Mouse (Mus musculus) CH12.LX (cell line): Measurements from ENCODE around the gene Hoxd12. TPM values are rescaled to one million over a fixed set of nuclear protein-coding genes. Genes with fewer than 3 reads are reported as not detected.
A peak's percentile ranks its signal among the peaks of the same experiment; 100 is the strongest.

ENCODE experiments used
- DNase-seq: peaks from one replicate; pipeline ENCODE4 v3.0.0-alpha.2; 2013; ENCODE audit errors: extremely low read depth
- H3K27ac ChIP-seq: 2 replicates; pipeline ENCODE4 v1.5.1; 2012; ENCODE audit warnings: low read depth, mild to moderate bottlenecking, control low read depth, moderate library complexity; ENCODE audit not compliant: insufficient read depth
- H3K27me3 ChIP-seq: replicated peaks from 2 replicates; pipeline ENCODE3; 2012; ENCODE audit warnings: inconsistent platforms
- H3K36me3 ChIP-seq, 2 experiments: replicated peaks in 1 of 2; 2 replicates each; pipeline versions ENCODE3 to v1.6.1; 2012; ENCODE audit warnings: inconsistent platforms in 1 of 2, low read length in 1 of 2, mild to moderate bottlenecking in 1 of 2, mixed read lengths in 1 of 2, moderate library complexity in 1 of 2; ENCODE audit not compliant: control insufficient read depth in 1 of 2, insufficient read depth in 1 of 2
- H3K4me1 ChIP-seq, 2 experiments: 2 replicates each; pipeline ENCODE4 v1.6.1; 2012; ENCODE audit warnings: inconsistent platforms in 1 of 2, moderate library complexity in 1 of 2; ENCODE audit not compliant: insufficient read depth in 2 of 2, control insufficient read depth in 1 of 2
- H3K4me2 ChIP-seq: 2 replicates; pipeline ENCODE4 v1.6.1; 2012; ENCODE audit warnings: low read depth, mild to moderate bottlenecking, control low read depth; ENCODE audit not compliant: poor library complexity, insufficient read depth, severe bottlenecking
- H3K4me3 ChIP-seq, 3 experiments: fragments of 150-350 bp in 1 of 3; sonication (generic) in 1 of 3; replicated peaks in 1 of 3; 2 replicates each; pipeline versions ENCODE3 to v1.5.1; 2011 to 2012; ENCODE audit warnings: low read depth in 2 of 3, low read length in 2 of 3, mild to moderate bottlenecking in 2 of 3, moderate library complexity in 2 of 3, control low read depth in 1 of 3, improper control_type of control experiment in 1 of 3, inconsistent platforms in 1 of 3, mixed read lengths in 1 of 3; ENCODE audit not compliant: poor library complexity in 1 of 3
- H3K79me2 ChIP-seq: replicated peaks from 2 replicates; pipeline ENCODE4 v1.6.1; 2012; ENCODE audit warnings: mild to moderate bottlenecking, moderate library complexity; ENCODE audit not compliant: control insufficient read depth, poor library complexity, insufficient read depth, severe bottlenecking; ENCODE audit errors: extremely low read depth
- H3K9ac ChIP-seq: 2 replicates; pipeline ENCODE4 v1.6.1; 2012; ENCODE audit warnings: low read depth, mild to moderate bottlenecking, control low read depth, moderate library complexity; ENCODE audit not compliant: insufficient read depth
- H3K9me3 ChIP-seq: replicated peaks from 2 replicates; pipeline ENCODE3; 2012; ENCODE audit warnings: low read length, inconsistent platforms, mixed read lengths
- CHD1 ChIP-seq: IDR thresholded peaks from 2 replicates; pipeline ENCODE4 v1.6.1; 2012; ENCODE audit warnings: low read depth, low read length, improper control_type of control experiment, inconsistent platforms
- CHD2 ChIP-seq: IDR thresholded peaks from 2 replicates; pipeline ENCODE4 v1.6.1; 2011; ENCODE audit warnings: low read length, improper control_type of control experiment
- CTCF ChIP-seq, 2 experiments: IDR thresholded peaks in 1 of 2; conservative IDR thresholded peaks in 1 of 2; 2 replicates each; pipeline ENCODE4 v1.5.1; 2011 to 2012; ENCODE audit warnings: low read depth in 2 of 2, low read length in 2 of 2, improper control_type of control experiment in 1 of 2, inconsistent platforms in 1 of 2, mild to moderate bottlenecking in 1 of 2, moderate library complexity in 1 of 2
- ELF1 ChIP-seq: IDR thresholded peaks from 2 replicates; pipeline ENCODE4 v1.6.1; 2014; ENCODE audit warnings: low read depth, mild to moderate bottlenecking, inconsistent platforms, low read length, improper control_type of control experiment
- EP300 ChIP-seq: IDR thresholded peaks from 2 replicates; pipeline ENCODE4 v1.6.1; 2011; ENCODE audit warnings: low read length, improper control_type of control experiment
- GABPA ChIP-seq: IDR thresholded peaks from 2 replicates; pipeline ENCODE4 v1.6.1; 2012; ENCODE audit warnings: low read depth, low read length, improper control_type of control experiment, inconsistent platforms; ENCODE audit not compliant: insufficient replicate concordance
- HCFC1 ChIP-seq: IDR thresholded peaks from 2 replicates; pipeline ENCODE4 v1.6.1; 2012; ENCODE audit warnings: low read depth, mild to moderate bottlenecking, inconsistent platforms, low read length, improper control_type of control experiment
- JUND ChIP-seq: conservative IDR thresholded peaks from 2 replicates; pipeline ENCODE4 v1.6.1; 2011; ENCODE audit warnings: low read depth, low read length, improper control_type of control experiment
- KAT2A ChIP-seq: IDR thresholded peaks from 2 replicates; pipeline ENCODE4 v1.6.1; 2012; ENCODE audit warnings: low read length, improper control_type of control experiment, inconsistent platforms; ENCODE audit not compliant: insufficient replicate concordance
- PAX5 ChIP-seq: IDR thresholded peaks from 2 replicates; pipeline ENCODE4 v1.6.1; 2012; ENCODE audit warnings: low read length, inconsistent platforms, mixed read lengths
- POLR2A ChIP-seq: IDR thresholded peaks from 2 replicates; pipeline ENCODE4 v1.6.1; 2011; ENCODE audit warnings: low read depth, mild to moderate bottlenecking, improper control_type of control experiment, low read length
- RAD21 ChIP-seq: IDR thresholded peaks from 2 replicates; pipeline ENCODE4 v1.6.1; 2011; ENCODE audit warnings: low read depth, mild to moderate bottlenecking, low read length, improper control_type of control experiment, moderate library complexity
- SIN3A ChIP-seq: IDR thresholded peaks from 2 replicates; pipeline ENCODE4 v1.6.1; 2012; ENCODE audit warnings: low read length, improper control_type of control experiment, inconsistent platforms
- TBP ChIP-seq: conservative IDR thresholded peaks from 2 replicates; pipeline ENCODE4 v1.6.1; 2011; ENCODE audit warnings: low read depth, low read length, improper control_type of control experiment
- TCF12 ChIP-seq: IDR thresholded peaks from 2 replicates; pipeline ENCODE4 v1.6.1; 2014; ENCODE audit warnings: low read depth, mild to moderate bottlenecking, inconsistent platforms, low read length, improper control_type of control experiment
- UBTF ChIP-seq: IDR thresholded peaks from 2 replicates; pipeline ENCODE4 v1.6.1; 2012; ENCODE audit warnings: low read depth, mild to moderate bottlenecking, inconsistent platforms, low read length, improper control_type of control experiment, moderate library complexity
- USF1 ChIP-seq: IDR thresholded peaks from 2 replicates; pipeline ENCODE4 v1.6.1; 2014; ENCODE audit warnings: low read depth, mild to moderate bottlenecking, inconsistent platforms, low read length, improper control_type of control experiment
- USF2 ChIP-seq: conservative IDR thresholded peaks from 2 replicates; pipeline ENCODE4 v1.6.1; 2011; ENCODE audit warnings: low read depth, low read length, improper control_type of control experiment
- ZKSCAN1 ChIP-seq: IDR thresholded peaks from 2 replicates; pipeline ENCODE4 v1.6.1; 2012; ENCODE audit warnings: low read depth, inconsistent platforms, low read length, improper control_type of control experiment, borderline replicate concordance
- ZNF384 ChIP-seq: IDR thresholded peaks from 2 replicates; pipeline ENCODE4 v1.6.1; 2012; ENCODE audit warnings: low read depth, low read length, improper control_type of control experiment, inconsistent platforms
- dilution Hi-C: fragments of 300-500 bp; cut with MboI; formaldehyde crosslinking; loops from 2 replicates; pipeline ENCODE4 v1.14.3; 2020; ENCODE audit warnings: low sequenced_read_pairs; ENCODE audit not compliant: extremely low pct_unique_long_range_greater_than_20kb, extremely low pct_ligation_motif_present
- in situ Hi-C: fragments of 300-500 bp; cut with MboI; formaldehyde crosslinking; loops from 3 replicates; pipeline ENCODE4 v1.14.3; 2019; ENCODE audit warnings: low sequenced_read_pairs, low pct_ligation_motif_present, low pct_unique_long_range_greater_than_20kb, mixed read lengths
- polyA plus RNA-seq: library from polyadenylated mRNA; unstranded; fragments of >175 nt; gene quantifications from 2 replicates; pipeline ENCODE4 v1.2.1, GENCODE M21; 2012; ENCODE audit warnings: low read depth; ENCODE audit not compliant: insufficient read length
- total RNA-seq, 2 experiments: library from RNA; depleted of rRNA; stranded (reverse); fragments of 300-350 nt in 1 of 2; fragments of >200 nt in 1 of 2; gene quantifications; 2 replicates each; pipeline ENCODE4 v1.2.3; 2012 to 2014

Gene Hoxd12
- total and polyA plus RNA-seq, 3 experiments: not detected

DNA sequence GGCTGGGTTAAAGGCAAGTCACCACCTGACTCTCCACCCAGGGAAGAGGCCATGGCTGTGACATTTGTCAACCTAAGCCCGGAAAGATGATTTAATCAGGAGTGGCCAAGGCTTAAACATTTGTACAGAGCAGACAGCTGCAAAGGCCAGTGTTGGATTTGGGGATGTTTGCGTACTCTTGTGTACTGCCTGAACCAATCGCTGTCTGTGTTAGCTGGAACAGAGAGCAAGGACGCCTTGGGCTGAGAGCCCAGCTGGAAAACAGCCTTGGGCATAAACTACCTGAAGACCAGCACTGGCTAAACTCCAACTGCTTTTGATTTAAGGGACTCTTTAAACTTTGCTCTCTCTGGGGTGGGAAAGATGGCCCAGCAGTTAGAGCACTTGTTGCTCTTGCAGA lies 33.9 kb downstream of the Hoxd12 start:
- dilution Hi-C loops: no loop called here

DNA sequence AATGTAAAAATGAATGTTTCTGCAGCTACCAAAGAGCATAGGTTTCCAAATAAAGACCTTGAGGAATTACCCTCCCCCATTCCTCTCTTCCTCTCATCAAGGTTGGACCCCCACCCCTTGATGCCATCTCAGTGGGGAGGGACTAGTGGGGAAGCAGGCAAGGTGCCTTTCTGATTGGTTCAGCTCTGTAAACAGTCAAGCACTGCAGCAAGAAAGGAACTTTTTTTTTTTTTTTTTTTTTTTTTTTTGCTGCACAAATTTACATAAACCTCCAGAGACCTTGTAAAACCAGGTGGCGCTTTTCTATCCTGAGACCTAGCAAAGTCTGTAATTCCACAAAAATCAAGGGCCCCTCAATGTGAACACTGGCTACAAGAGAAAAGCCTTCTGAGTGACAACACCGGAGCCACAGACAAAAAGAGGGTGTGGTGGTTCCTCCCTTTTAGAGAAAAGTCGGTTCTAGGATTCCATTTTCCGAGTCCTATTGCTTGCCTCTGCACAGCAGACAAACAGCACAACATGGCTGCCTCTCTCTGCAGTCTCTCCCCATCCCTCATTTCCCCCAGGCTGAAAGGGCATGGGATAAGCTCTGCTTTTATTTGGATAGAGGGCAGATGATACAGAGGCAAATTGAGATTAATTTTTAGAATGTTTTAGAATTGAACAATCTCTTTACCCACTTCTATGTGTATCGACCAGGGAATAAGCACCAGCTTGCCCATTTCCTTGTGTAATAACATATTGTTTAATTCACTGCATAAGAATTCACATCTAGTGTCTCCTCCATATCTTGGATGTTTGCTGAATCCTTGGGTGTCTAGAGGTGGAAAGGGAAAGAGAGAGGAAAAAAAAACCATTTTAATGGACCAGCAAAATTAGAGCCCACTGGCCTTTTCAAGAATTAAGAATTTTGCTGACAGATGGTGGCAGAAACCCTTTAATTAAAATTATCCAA lies 34.9 kb downstream of the Hoxd12 start:
- no peak overlapping the region for H3K27ac ChIP-seq
- H3K9me3 ChIP-seq: peaks cover 4% of the 10 kb centered on the region
- no peak overlapping the region for H3K9ac ChIP-seq
- dilution Hi-C loops: no loop called here
- H3K4me3 ChIP-seq: no peak overlapping the region
- peak; percentile 8 for DNase-seq
- peaks cover 6% of the 10 kb centered on the region for H3K27me3 ChIP-seq
- peaks cover 0 to 4% of the 10 kb centered on the region in 2 experiments; a peak in 2 of 4 replicates for H3K4me1 ChIP-seq
- no peaks in the 10 kb centered on the region for H3K79me2 ChIP-seq
- H3K4me2 ChIP-seq: peak overlapping the region; percentile 7; the same call in 1 of the 2 replicates
- in situ Hi-C loops: loop anchor here (25.0 kb wide), 1 partner anchor 878 kb away; no protein-coding TSS in a partner anchor
- H3K36me3 ChIP-seq: no peaks in the 10 kb centered on the region
- no peak for TF ChIP-seq HCFC1
- TF ChIP-seq ZNF384: peak; percentile 98
- TF ChIP-seq, all 38 proteins: peak for 1

More for the DNA sequence above, 33.9 kb downstream of the Hoxd12 start:
- DNase-seq: no peak
- in situ Hi-C loops: loop anchor here (25.0 kb wide), 1 partner anchor 879 kb away; no protein-coding TSS in a partner anchor
- H3K9me3 ChIP-seq: peaks cover 4% of the 10 kb centered on the region
- no peaks in the 10 kb centered on the region for H3K79me2 ChIP-seq
- H3K4me1 ChIP-seq: peaks cover 0 to 4% of the 10 kb centered on the region in 2 experiments; a peak in 2 of 4 replicates
- peaks cover 6% of the 10 kb centered on the region for H3K27me3 ChIP-seq
- TF ChIP-seq SIN3A (no peak), GABPA (no peak), USF1 (no peak), CTCF (conservative IDR thresholded peaks at IDR 0.05 in 1 of 2, IDR thresholded peaks at IDR 0.05 in 1 of 2; ENCODE audit: low read depth in 2 of 2, low read length in 2 of 2) (no peak), JUND (no peak), CHD2 (no peak), POLR2A (no peak), ELF1 (no peak), RAD21 (no peak), PAX5 (no peak), TBP (no peak), EP300 (no peak), TCF12 (no peak), CHD1 (no peak), UBTF (no peak), USF2 (no peak), KAT2A (no peak), ZKSCAN1 (no peak)
- no peak overlapping the region for H3K4me2 ChIP-seq
- H3K4me3 ChIP-seq: no peak overlapping the region
- H3K9ac ChIP-seq: no peak overlapping the region
- no peaks in the 10 kb centered on the region for H3K36me3 ChIP-seq
- H3K27ac ChIP-seq: no peak overlapping the region
